Mouse (Mus musculus): ENCODE data around the gene Slx4ip.
A peak's percentile ranks its signal among the peaks of the same experiment; 100 is the strongest.

- peak; percentile 46 for TF ChIP-seq CTCF (IDR thresholded peaks at IDR 0.05; ENCODE audit: low read depth, low read length)
- no peak for TF ChIP-seq POLR2A (IDR thresholded peaks at IDR 0.05; ENCODE audit: insufficient read depth, low read length)
Observed at GRCm38 (mm10) chr2:137114248-137115096, 223.5 kb downstream of the Slx4ip start.
